Mouse (Mus musculus): Measurements from ENCODE around the gene Gm20431.

DNA sequence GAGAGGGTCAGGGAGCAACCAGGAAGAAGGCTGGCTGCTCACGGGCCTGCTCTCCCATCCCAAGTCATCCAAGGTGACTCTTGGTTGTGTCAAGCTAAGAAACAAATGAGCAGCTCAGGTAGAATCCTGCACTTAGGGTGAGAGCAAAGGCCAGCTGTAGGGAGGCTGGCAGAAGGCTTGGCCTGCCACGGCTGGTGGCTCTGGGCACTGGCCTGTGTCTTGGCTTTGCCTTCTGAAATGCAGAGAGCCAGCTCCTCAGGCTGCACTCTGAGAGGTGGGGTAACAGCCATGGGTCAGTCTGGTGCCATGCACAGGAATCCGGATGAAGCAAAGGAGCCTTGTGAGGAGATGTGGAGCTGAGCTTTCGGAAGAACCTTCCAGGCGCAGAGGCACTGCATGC lies 7.1 kb upstream of the Gm20431 start:
- no peak for TF ChIP-seq POLR2A (IDR thresholded peaks at IDR 0.05; ENCODE audit: low read depth, low read length)
- TF ChIP-seq CTCF (IDR thresholded peaks at IDR 0.05; ENCODE audit: extremely low read depth, insufficient read length, insufficient replicate concordance, low read depth, low read length), result no peak

All from small intestine, adult 2 months (tissue).